Mouse (Mus musculus) embryonic facial prominence, embryonic 10.5 days (tissue): Measurements from ENCODE around the gene Zfand3. TPM values are rescaled to one million over a fixed set of nuclear protein-coding genes. Genes with fewer than 3 reads are reported as not detected.

ENCODE experiments used
- DNase-seq: peaks from one replicate; pipeline ENCODE4 v3.0.0-alpha.2; 2017; ENCODE audit warnings: low spot score
- H3K27ac ChIP-seq: fragments of 300-500 bp; sonication (generic); replicated peaks from 2 replicates; pipeline ENCODE4 v1.5.1; 2016; ENCODE audit warnings: mild to moderate bottlenecking
- H3K27me3 ChIP-seq: fragments of 300-500 bp; sonication (generic); replicated peaks from 2 replicates; pipeline ENCODE4 v1.6.1; 2016; ENCODE audit warnings: low read depth, mild to moderate bottlenecking; ENCODE audit not compliant: poor library complexity, severe bottlenecking
- H3K36me3 ChIP-seq: fragments of 300-500 bp; sonication (generic); replicated peaks from 2 replicates; pipeline ENCODE4 v1.6.1; 2016; ENCODE audit warnings: mild to moderate bottlenecking, moderate library complexity
- H3K4me1 ChIP-seq: fragments of 300-500 bp; sonication (generic); 2 replicates; pipeline ENCODE4 v1.6.1; 2016
- H3K4me3 ChIP-seq: fragments of 300-500 bp; sonication (generic); 2 replicates; pipeline ENCODE4 v1.5.1; 2016; ENCODE audit warnings: mild to moderate bottlenecking, moderate library complexity
- H3K9me3 ChIP-seq: fragments of 300-500 bp; sonication (generic); 2 replicates; pipeline ENCODE4 v1.6.1; 2016; ENCODE audit warnings: mild to moderate bottlenecking
- WGBS: fragments of 180-500 bp; shearing (Covaris S2); methylation state at CpG from one replicate; pipeline ENCODE4 v1.1.7; 2016; 5-methylcytosine and 5-hydroxymethylcytosine counted together
- polyA plus RNA-seq: library from polyadenylated mRNA; unstranded; fragments of >200 nt; fragmentation: Nextera tagmentation; extraction: Ambion mirVana; gene quantifications from 2 replicates; pipeline ENCODE4 v1.2.1, GENCODE M21; 2016

Zfand3 gene
- polyA plus RNA-seq, 1 experiment from 2014 or later: 59.1 TPM

DNA sequence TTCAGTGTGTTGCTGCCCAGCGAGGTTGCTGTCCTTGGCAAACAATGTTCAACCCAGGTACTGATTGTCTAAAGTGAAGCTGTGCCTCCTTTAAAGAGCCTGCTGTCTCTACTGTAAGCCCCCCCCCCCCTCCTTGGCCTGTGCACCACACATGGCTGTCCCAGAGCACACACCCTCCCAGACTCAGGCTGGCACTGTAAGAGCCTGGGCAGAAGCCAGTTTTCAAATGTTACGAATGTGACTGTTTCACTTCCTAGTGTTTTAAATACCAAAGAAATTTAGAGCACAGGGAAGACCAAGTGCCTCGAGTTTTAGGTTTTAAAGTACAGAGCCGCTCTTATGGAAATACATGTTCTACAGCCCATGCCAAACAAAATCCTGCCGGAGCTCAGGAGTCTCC is 234.9 kb downstream of the Zfand3 start:
- Histone ChIP-seq H3K4me1 (peaks cover 48% of the 10 kb centered on the region), H3K27ac (no peak overlapping the region), H3K27me3 (no peaks in the 10 kb centered on the region), H3K4me3 (no peak overlapping the region), H3K9me3 (no peaks in the 10 kb centered on the region), H3K36me3 (no peaks in the 10 kb centered on the region)
- DNase-seq: no peak
- 89% methylated on average over 5 of the region's 5 CpGs for WGBS

DNA sequence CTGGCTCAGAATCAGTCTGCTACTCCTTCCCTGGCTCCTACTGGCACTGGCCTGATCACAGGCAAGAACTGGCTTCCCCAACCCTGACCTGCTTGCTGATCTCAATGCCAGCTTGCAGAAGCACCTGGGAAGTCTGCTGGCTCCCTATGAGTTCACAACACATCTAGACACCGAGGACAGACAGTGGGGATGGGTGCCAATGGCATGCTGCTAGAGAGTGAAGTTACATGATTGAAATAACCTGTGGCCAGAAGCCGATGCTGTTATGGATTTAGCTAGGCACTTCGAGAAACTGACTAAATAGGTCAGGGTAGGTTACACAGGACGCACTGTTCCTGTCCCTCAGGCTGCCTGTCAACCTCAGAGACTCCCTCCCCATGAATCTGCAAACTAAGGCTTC is 236.1 kb downstream of the Zfand3 start:
- H3K4me1 ChIP-seq: peaks cover 51% of the 10 kb centered on the region
- no peaks in the 10 kb centered on the region for H3K9me3 ChIP-seq
- H3K4me3 ChIP-seq: no peak overlapping the region
- no peak for DNase-seq
- no peaks in the 10 kb centered on the region for H3K27me3 ChIP-seq
- no peaks in the 10 kb centered on the region for H3K36me3 ChIP-seq
- no peak overlapping the region for H3K27ac ChIP-seq
- WGBS: 76% methylated on average over 4 of the region's 4 CpGs

DNA sequence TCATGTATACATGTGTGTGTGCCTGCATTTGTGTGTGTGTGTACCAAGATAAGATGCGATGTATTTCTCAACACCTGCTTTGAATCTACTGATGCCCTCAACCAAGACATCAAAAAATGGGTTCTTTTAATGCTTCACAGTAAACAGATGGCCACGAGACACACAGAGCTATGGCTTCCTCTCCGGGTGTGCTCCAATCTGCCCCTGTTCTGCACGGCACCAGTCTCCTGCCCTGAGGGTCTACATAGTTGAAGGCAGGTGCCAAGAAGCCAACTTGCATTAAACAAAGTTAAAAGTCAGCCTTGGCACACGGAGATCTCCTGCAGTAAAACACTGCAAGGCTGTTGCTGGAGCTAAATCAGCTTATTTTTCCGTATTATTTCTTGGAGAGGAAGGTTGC is 236.5 kb downstream of the Zfand3 start:
- H3K27ac ChIP-seq: no peak overlapping the region
- peaks cover 51% of the 10 kb centered on the region for H3K4me1 ChIP-seq
- no peaks in the 10 kb centered on the region for H3K36me3 ChIP-seq
- no peak for DNase-seq
- no peaks in the 10 kb centered on the region for H3K9me3 ChIP-seq
- no peak overlapping the region for H3K4me3 ChIP-seq
- no peaks in the 10 kb centered on the region for H3K27me3 ChIP-seq
- 72% methylated on average over 6 of the region's 6 CpGs for WGBS

GRCm38 (mm10) chr17:30241720-30242322 is 237.3 kb downstream of the Zfand3 start:
- Histone ChIP-seq H3K36me3 (no peaks in the 10 kb centered on the region), H3K4me1 (peaks cover 51% of the 10 kb centered on the region), H3K9me3 (no peaks in the 10 kb centered on the region), H3K4me3 (no peak overlapping the region), H3K27me3 (no peaks in the 10 kb centered on the region), H3K27ac (no peak overlapping the region)
- 83% methylated on average over 17 of the region's 17 CpGs for WGBS
- no peak for DNase-seq

- peaks cover 49% of the 10 kb centered on the region for H3K4me1 ChIP-seq
- no peaks in the 10 kb centered on the region for H3K36me3 ChIP-seq
- no peak overlapping the region for H3K4me3 ChIP-seq
- WGBS: 91% methylated on average over 4 of the region's 4 CpGs
- H3K9me3 ChIP-seq: no peaks in the 10 kb centered on the region
- DNase-seq: no peak
- H3K27ac ChIP-seq: no peak overlapping the region
- H3K27me3 ChIP-seq: no peaks in the 10 kb centered on the region
Measured at GRCm38 (mm10) chr17:30242647-30243046, 238.1 kb downstream of the Zfand3 start.

- no peaks in the 10 kb centered on the region for H3K27me3 ChIP-seq
- DNase-seq: no peak
- 84% methylated on average over 7 of the region's 7 CpGs for WGBS
- H3K4me1 ChIP-seq: peaks cover 49% of the 10 kb centered on the region
- H3K9me3 ChIP-seq: no peaks in the 10 kb centered on the region
- H3K4me3 ChIP-seq: no peak overlapping the region
- H3K27ac ChIP-seq: no peak overlapping the region
- no peaks in the 10 kb centered on the region for H3K36me3 ChIP-seq
Measured at GRCm38 (mm10) chr17:30243540-30243939, 239.0 kb downstream of the Zfand3 start.

- Histone ChIP-seq H3K36me3 (no peaks in the 10 kb centered on the region), H3K27ac (peak overlapping the region; percentile 54; the same call in 1 of the 2 replicates), H3K9me3 (no peaks in the 10 kb centered on the region), H3K27me3 (no peaks in the 10 kb centered on the region), H3K4me1 (peaks cover 49% of the 10 kb centered on the region), H3K4me3 (no peak overlapping the region)
- DNase-seq: no peak
- 83% methylated on average over 14 of the region's 14 CpGs for WGBS
Measured at GRCm38 (mm10) chr17:30244651-30245307, 240.2 kb downstream of the Zfand3 start.

DNA sequence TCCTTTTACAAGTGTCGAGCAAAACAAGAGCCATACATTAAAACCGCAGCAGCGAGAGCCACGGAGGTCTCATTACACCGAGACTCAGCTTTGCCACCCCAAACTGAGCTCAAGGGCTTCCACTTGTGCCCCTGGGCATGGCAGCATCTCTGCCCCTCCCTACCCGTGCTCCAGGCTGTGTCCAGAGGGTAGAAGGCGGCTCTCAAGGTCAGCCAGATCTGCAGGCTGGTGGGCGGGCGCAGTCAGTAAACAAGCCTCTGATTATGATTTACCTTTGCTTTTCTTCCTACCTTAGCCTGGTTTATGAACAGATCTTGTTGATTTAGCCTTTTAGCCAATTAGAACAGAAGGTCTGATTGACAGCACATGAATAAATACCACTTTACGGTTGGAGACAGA is 240.8 kb downstream of the Zfand3 start:
- no peak overlapping the region for H3K4me3 ChIP-seq
- no peaks in the 10 kb centered on the region for H3K36me3 ChIP-seq
- 67% methylated on average over 10 of the region's 10 CpGs for WGBS
- no peak for DNase-seq
- H3K27me3 ChIP-seq: no peaks in the 10 kb centered on the region
- H3K9me3 ChIP-seq: no peaks in the 10 kb centered on the region
- H3K27ac ChIP-seq: peak overlapping the region; percentile 61
- peaks cover 53% of the 10 kb centered on the region for H3K4me1 ChIP-seq

DNA sequence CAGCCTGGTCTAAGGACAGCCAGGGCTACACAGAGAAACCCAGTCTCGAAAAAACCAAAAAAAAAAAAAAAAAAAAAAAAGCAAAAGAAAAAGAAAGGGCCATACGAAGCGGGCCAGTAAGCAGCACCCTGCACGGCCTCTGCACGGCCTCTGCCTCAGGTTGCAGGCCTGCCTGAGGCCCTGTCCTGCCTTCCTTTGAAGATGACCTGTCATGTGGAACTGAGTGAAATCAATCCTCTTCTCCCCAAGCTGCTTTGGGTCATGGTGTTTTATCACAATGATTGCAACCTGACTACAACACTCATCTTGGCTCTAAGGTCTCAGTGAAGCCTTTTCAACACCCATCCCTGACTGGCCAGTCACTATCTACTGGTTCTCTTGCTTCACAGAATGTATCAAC is 248.5 kb downstream of the Zfand3 start:
- peaks cover 43% of the 10 kb centered on the region for H3K4me1 ChIP-seq

GRCm38 (mm10) chr17:30253924-30254323 is 249.4 kb downstream of the Zfand3 start:
- no peak overlapping the region for H3K4me3 ChIP-seq
- peak overlapping the region; percentile 54 for H3K27ac ChIP-seq
- DNase-seq: no peak
- H3K27me3 ChIP-seq: no peaks in the 10 kb centered on the region
- H3K4me1 ChIP-seq: peaks cover 52% of the 10 kb centered on the region
- no peaks in the 10 kb centered on the region for H3K36me3 ChIP-seq
- H3K9me3 ChIP-seq: no peaks in the 10 kb centered on the region
- 54% methylated on average over 7 of the region's 7 CpGs for WGBS

More for the DNA sequence above, 248.5 kb downstream of the Zfand3 start:
- Histone ChIP-seq H3K27ac (no peak overlapping the region), H3K36me3 (no peaks in the 10 kb centered on the region), H3K4me3 (no peak overlapping the region), H3K27me3 (no peaks in the 10 kb centered on the region), H3K9me3 (no peaks in the 10 kb centered on the region)
- WGBS: 54% methylated on average over 5 of the region's 5 CpGs
- DNase-seq: no peak

- peaks cover 62% of the 10 kb centered on the region for H3K4me1 ChIP-seq
- no peaks in the 10 kb centered on the region for H3K9me3 ChIP-seq
- no peaks in the 10 kb centered on the region for H3K27me3 ChIP-seq
- no peak overlapping the region for H3K4me3 ChIP-seq
- H3K36me3 ChIP-seq: no peaks in the 10 kb centered on the region
- no peak for DNase-seq
- 72% methylated on average over 8 of the region's 8 CpGs for WGBS
- peak overlapping the region; percentile 60; the same call in 1 of the 2 replicates for H3K27ac ChIP-seq
Measured at GRCm38 (mm10) chr17:30255928-30256560, 251.5 kb downstream of the Zfand3 start.

GRCm38 (mm10) chr17:30258480-30258879 is 253.9 kb downstream of the Zfand3 start:
- Histone ChIP-seq H3K4me3 (no peak overlapping the region), H3K9me3 (no peaks in the 10 kb centered on the region), H3K27ac (no peak overlapping the region), H3K4me1 (peaks cover 72% of the 10 kb centered on the region), H3K27me3 (no peaks in the 10 kb centered on the region), H3K36me3 (no peaks in the 10 kb centered on the region)
- DNase-seq: no peak
- WGBS: 60% methylated on average over 4 of the region's 4 CpGs

DNA sequence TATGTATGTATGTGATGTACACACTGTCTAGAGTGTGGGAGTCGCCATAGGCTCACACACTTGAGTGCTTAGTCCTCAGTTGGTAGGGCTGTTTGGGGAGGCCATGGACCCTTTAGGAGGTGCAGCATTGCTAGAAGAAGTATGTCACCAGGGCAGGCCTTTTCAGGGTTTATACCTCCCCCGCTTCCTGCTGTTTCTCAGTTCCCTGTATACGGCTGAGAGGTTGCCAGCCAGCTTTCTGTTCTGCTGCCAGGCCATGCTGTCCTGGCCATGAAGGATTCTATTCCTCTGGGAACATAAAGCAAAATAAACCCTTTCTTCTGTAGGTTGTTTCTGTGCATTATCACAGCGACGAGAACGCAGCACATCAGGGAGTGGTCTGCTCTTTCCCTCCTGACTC is 255.4 kb downstream of the Zfand3 start:
- 79% methylated on average over 6 of the region's 6 CpGs for WGBS
- H3K4me1 ChIP-seq: peaks cover 61% of the 10 kb centered on the region
- no peaks in the 10 kb centered on the region for H3K36me3 ChIP-seq
- no peak for DNase-seq
- H3K27me3 ChIP-seq: no peaks in the 10 kb centered on the region
- no peaks in the 10 kb centered on the region for H3K9me3 ChIP-seq
- no peak overlapping the region for H3K4me3 ChIP-seq
- peak overlapping the region; percentile 11 for H3K27ac ChIP-seq
